Mouse (Mus musculus) heart, adult 8-10 months (tissue): ENCODE results near the gene AU022252. TPM values are rescaled to one million over a fixed set of nuclear protein-coding genes. Genes with fewer than 3 reads are reported as not detected.

Experiments used
- DNase-seq: peaks from one replicate; pipeline ENCODE4 v3.0.0; 2022; ENCODE audit warnings: low spot score
- total RNA-seq, 4 experiments: library from RNA; stranded (reverse); gene quantifications; 2 replicates each; pipeline ENCODE4 v1.2.4; 2022

AU022252 gene
- total RNA-seq, 4 experiments from 2014 or later: 15.8 to 26.5 (median 22.3) TPM

DNA sequence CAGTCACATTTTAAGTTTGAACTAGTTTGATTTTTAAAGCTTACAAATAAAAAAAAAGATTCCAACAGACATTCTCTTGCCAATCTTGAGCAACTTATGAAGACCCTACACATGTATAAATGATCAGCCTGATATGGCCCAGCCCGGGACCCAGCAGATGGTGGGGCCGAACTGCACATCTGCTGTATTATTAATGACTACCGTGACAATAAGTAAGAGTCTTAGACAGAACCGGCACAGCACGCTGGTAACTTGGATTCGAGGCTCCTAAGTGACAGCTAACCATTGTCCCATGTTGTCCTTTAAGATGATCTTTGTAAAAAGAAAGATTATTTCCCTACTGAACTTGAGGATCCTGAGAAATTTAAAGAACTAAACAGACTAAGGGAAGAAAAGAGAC is 43.1 kb downstream of the AU022252 start:
- no peak for DNase-seq

DNA sequence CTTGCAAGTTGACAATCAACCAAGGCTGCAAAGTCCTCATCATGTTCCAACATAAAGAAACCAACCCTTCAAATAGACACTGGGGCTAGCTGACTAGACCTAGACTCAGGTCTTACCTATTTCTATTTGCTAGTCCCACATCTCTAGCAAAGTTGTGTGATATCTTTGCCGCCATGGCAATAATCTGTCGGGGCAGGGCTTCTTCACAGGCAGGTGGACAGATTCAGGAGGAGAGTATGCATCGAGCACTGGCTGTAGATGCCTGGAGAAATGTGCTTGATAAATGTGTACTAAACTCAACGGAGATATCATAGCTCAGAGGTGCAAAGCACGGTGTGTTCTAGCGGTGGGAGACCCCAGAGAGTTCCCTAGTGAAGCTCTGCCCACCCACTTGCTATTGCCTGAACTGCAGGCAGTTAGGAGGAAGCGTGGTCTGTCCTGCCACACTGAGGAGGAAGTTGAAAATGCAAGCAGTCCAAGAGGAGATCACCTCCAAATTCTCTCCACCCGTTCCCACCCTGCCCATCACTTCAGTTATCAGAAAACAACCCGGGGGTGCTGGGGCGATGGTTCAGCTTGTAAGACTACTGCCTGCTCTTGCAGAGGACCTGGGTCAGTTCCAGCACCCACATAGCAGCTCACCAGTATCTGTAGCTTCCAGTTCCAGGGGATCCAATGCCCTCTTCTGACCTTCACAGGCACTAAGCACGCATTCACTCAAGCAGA is 44.3 kb downstream of the AU022252 start:
- no peak for DNase-seq

DNA sequence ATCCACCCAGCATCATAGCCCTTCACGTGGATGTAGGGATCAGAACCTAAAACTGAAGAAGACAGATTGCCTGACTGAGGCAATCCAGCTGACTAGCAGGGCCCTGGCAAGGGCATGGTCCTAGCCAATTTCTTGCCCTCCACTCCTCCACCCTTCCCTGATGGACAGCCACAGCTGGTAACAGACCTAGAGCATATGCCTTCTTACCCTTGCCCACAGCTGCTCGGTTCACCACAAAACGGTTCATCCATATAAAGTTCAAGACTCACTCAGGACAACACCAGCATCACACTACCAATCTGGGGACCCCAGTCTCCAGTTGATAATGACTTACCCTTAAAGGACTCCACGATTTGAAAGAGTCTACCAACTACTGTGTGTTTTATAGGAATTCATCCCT is 46.7 kb downstream of the AU022252 start:
- no peak for DNase-seq

DNA sequence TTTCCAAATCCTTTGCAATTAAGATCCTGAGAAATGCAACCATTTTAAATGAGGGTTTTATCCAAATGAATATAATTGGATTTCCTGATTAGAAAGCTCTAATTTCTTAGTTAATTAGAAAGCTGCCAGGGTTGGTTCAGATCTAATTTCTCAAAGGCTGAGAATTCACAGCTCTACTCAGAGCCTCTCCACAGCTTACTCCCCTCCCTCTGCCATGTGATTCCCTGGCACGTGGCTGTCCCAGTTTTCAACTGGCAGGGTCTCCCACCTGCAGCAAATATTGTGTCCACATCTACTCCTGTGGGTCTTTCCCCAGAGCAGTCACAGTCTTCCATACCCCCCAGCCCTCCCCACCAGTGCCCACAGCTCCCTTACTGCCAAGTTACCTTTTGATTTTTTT is 49.0 kb downstream of the AU022252 start:
- DNase-seq: no peak

DNA sequence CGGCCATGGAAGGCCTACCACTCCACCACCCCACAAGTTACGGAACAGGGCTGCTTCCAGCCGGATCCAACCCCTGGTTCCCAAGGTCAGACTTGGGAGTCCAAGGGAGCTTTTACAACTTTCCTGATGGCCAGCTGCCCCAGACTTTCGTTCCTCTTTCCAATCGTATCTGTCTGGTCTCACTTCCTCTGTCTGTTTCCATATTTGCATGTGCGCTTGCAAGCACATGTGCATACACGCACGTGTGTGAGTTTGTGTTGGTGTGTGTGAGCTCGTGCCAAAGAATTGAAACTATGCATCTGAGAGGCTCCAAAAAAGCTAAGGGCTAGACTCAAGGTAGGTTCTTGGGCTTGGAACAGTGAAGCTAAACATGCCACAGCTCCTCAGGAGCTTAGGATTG is 51.1 kb downstream of the AU022252 start:
- no peak for DNase-seq

DNA sequence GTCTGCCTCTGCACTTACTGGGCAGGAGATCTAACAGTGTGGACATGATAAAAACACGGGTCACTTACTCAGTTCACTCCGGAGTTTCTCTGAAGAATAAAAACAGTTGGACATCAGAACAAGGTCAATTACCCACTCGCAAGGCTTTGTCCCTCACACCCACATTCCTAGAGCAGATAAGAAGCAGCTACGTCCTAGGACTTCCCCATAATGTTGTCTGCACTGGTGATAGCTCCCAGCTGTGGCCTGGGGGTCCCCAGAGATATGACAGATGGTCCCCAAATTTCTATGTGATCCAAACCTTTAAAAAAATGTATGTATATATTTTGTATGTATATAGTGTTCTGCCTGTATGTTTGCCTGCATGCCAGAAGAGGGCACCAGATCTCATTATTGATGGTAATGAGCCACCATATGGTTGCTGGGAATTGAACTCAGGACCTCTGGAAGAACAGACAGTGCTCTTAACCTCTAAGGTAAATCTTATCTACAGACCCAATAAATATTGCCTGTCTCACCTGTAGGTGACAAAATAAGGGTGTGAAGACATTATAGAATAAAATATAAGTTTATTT is 52.3 kb downstream of the AU022252 start:
- DNase-seq: no peak

DNA sequence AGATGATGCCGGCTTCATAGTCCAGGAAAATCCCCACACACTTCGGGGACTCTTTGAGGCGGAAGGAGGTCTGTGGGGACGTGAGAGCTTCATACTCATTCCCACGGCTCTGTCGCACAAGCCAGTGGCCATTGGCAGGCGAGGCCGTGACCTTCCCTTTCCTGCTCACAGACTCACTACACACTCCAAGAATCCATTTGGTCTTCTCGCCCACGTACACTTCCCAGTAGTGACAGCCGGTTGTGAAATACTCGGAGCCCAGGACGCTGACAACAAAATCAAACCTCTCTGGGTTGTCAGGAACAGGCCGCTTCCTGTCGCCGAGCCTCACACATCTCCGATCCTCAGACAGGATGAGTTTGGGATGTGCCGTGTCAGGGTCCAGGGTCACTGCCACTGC is 54.2 kb downstream of the AU022252 start:
- peak; percentile 37 for DNase-seq

DNA sequence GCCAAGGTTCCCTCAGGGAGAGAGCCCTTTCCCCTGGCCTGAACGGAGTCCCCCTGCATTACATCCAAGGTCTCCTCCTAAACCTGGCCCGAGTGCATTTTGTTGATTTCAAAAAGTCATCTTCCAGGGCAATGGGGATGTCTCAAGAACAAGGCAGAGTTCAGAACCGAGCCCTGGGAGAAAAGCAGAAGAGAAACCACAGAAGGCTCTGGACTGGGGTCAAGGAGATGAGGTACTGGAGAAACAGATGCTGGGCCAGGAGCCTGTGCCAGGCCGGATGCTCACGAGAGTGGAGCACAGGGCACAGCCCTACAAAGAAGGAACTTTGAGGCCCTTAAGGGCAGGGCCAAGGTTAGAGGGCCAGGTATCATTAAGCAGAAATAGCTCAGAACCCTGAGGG is 54.8 kb downstream of the AU022252 start:
- DNase-seq: peak; percentile 43

DNA sequence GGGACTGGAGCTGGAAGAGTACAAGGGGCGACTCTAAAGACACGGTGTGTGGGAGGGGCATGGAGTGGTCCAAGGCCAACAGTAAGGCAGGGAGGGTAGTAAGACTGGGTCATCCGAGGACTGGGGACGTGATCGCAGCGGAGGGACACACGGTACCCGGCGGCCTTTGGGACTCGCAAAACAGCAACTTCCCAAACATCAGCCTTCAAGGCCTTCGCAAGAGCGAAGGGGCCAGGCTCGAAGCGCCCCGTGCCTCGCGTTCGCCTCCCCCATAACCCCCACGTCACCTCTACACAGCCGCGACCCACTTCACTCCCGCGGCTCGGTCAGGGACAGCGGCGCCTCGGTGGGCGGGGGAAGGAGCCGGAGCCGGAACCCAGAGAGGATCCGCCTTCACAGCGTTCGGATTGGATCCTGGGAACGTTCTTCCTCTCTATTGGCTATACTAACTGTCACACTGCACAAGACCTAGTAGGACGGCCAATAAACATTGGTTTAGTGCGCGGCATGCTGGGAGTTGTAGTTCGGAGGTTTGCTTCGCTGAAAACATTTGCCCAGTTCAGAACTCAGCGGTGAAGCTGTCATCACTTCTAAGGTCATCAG is 58.6 kb downstream of the AU022252 start, which contains the start of gene Zfp691:
Gene Zfp691, minus strand, starts transcription at position 345 of the 603 bp plus-strand sequence.
- DNase-seq: peak; percentile 98

DNA sequence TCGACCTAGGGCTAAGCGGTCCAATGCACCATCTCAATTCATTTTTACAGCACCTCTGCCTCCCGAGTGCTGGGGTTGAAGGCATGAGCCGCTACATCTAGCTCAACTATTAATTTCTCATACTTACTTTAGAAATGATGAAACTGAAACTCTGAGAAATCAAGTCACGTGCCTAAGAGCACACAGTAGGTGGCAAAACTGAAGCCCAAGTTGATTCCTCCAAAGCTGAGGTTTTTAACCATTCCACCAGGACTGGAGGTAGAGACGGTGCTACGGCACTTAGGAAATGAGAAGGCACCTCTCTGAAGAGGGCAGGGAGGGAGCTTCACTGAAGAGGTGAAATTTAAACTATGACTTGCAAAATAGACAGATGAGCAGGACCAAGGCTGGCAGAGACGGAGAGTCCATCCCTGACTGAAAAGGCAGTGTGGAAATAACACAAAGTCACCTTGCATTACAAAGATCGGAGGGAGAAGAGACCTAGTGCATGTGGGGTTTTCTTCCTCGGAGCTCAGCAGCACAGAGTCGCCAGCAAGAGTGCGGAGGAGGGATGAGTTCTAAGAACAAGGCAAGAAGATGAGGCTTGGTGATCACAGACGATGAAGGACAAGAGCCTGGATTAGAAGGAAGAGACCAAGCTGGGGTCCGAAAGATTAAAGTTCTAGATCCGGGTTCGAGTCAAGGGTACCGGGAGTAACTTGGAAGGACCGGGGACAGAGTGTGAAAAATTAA is 59.4 kb downstream of the AU022252 start:
- DNase-seq: no peak

DNA sequence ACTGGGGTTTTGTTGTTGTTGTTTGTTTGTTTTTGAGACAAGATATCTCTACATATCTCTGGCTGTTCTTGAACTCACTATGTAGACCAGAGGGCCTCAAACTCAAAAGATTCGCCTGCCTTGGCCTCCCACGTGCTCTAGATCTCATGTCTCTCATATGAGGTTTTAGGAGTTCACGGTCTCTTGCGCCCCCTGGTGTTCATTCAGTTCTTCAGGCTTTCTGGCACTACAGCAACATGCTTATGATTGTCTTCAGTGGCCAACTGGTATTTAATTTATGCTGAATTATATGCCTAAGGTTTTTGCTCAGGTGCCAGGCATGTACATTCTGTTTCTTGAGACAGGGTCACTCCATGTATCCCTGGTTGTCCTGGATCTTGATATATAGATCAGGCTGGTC is 64.8 kb downstream of the AU022252 start:
- peak; percentile 85 for DNase-seq

DNA sequence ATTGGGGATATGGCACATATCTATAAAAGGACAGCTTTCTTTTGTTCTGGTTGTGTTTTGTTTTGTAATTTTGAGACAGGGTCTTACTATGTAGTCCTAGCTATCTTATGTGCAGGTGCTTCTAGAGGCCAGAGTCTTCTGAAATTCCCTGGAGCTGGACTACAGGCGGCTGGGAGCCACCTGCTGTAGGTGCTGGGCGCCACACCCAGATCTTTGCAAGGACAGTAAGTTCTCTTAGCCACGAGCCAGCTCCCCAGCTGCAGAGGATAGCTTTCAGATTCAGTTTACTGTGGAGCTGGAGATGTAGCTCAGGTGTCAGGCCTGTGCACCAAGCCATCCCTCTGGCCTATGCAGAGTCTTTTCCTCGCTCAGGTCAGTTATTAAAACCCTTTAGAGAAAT is 65.4 kb downstream of the AU022252 start:
- DNase-seq: no peak

DNA sequence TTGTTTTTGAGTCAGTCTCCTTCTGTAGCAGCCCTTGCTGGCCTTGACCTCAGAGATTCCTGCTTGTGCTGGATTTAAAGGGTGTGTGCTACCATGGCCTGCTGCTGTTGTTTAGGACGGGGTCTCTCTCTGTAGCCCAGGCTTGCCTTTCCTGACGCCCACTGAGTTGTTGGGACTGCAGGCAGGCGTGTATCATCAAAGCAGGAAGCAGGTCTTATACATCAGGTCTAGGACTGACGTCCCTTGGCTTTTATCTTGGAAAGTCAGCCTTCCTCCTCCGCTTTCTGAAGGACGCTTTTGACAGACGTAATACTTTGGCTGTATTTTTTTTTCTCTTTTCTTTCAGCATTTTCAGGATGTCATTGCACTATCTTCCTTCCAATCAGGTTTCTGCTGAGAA is 66.6 kb downstream of the AU022252 start:
- no peak for DNase-seq

DNA sequence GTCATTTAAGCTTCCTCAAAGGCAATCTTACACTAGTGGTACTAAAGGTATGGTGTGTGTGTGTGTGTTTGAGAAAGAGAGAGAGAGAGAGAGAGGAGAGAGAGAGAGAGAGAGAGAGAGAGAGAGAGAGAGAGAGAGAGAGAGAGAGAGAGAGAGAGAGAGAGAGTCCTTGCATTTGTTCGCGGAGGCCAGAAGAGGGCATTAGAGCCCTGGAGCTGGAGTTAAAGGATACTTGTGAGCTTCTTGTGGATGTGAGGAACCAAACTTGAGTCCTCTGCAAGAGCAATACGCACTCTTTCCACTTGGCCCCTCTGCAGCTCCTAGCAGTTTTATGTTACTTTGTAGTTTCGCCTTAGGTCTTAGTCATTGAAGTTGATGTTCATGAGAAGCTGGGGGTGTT is 69.5 kb downstream of the AU022252 start:
- DNase-seq: no peak

DNA sequence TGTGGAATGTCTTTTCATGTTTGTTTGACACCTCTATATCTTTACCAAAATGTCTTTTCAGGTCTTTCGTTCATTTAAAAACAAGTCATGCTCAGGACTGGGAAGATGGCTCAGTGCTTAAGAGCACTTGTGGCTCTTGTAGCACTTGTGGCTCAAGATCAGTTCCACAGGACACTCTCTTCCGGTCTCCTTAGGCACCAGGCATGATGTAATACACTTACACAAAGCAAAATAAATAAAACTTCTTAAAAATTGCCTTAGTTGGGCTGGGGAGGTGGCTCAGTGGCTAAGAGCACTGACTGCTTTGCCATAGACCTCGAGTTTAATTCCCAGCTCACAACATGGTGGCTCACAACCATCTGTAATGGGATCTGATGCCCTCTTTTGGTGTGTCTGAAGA is 71.2 kb downstream of the AU022252 start:
- DNase-seq: no peak

DNA sequence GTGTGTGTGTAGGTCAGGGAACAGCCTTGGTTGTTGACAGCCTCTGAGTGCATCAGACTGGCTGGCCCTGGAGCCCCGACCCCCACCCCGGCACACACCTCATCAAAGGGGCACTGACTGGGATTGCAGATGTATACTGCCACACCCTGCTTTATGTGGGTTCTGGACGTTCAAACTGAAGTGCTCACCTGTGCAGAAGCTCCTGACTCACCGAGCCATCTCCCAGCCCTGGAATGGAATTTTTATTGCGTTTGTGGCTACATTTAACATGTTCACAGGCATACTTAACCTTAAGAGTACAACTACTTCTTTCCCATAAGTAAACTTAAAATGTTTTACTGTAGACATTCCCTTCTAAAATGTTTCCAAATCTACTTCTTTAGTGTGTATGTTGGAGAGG is 74.6 kb downstream of the AU022252 start:
- DNase-seq: no peak

DNA sequence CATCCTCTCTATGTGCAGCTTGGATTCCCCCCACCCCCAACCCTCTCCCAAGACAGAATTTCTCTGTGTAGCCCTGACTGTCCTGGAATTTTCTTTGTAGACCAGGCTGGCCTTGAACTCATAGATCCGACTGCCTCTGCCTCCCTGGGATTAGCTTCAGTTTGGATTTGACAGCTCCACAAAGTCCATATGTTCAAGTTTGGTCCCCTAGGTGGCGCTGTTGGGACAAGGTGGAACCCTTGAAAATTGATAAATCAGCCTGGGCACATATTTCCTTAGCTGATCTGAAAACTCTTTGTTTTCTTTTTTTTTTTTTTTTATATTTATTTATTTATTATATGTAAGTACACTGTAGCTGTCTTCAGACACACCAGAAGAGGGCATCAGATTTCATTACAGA is 75.3 kb downstream of the AU022252 start:
- peak; percentile 52 for DNase-seq

Other genes with a start within 250 kb of the AU022252 start
- 10 to 100 TPM; 12.6 to 22.5 (median 14.9) TPM for gene Slc2a1, start 124.0 kb downstream of the AU022252 start, total RNA-seq
- 10 to 100 TPM; 19.3 to 23.9 (median 22.6) TPM for gene Zfp691, start 58.5 kb downstream of the AU022252 start, total RNA-seq
- under 1 TPM in 1 of 4 experiments, not detected in 3; 0.17 TPM for gene Ermap, start 42.7 kb downstream of the AU022252 start, total RNA-seq
- 10 to 100 TPM; 14.8 to 17.5 (median 15.8) TPM for gene Svbp, start 37.4 kb downstream of the AU022252 start, total RNA-seq
- not detected for gene Tmem269, start 14.5 kb downstream of the AU022252 start, total RNA-seq
- 10 to 100 TPM in 2 of 4 experiments, 1 to 10 TPM in 2; 9.1 to 10.8 (median 10.3) TPM for gene P3h1, start 203 bp upstream of the AU022252 start, total RNA-seq
- not detected for gene Cldn19, start 22.7 kb upstream of the AU022252 start, total RNA-seq
- gene Ybx1, start 61.9 kb upstream of the AU022252 start, total RNA-seq: 100 to 1,000 TPM; 675 to 878 (median 780) TPM
- gene Ppih, start 87.8 kb upstream of the AU022252 start, total RNA-seq: 10 to 100 TPM in 2 of 4 experiments, 1 to 10 TPM in 2; 7.8 to 11.9 (median 9.5) TPM
- gene Ccdc30, start 182.8 kb upstream of the AU022252 start, total RNA-seq: 1 to 10 TPM in 1 of 4 experiments, under 1 TPM in 2, not detected in 1; 0.19 to 1.3 (median 0.44) TPM
- gene Ppcs, start 189.7 kb upstream of the AU022252 start, total RNA-seq: 10 to 100 TPM in 3 of 4 experiments, 1 to 10 TPM in 1; 6.2 to 13.3 (median 11.9) TPM
- not detected for gene Zmynd12, start 190.1 kb upstream of the AU022252 start, total RNA-seq